Mouse (Mus musculus) left cerebral cortex, postnatal 4 days (tissue): ENCODE data around the gene Slc26a1. TPM values are rescaled to one million over a fixed set of nuclear protein-coding genes. Genes with fewer than 3 reads are reported as not detected.

Experiments used
- DNase-seq: peaks from one replicate; pipeline ENCODE4 v3.0.0-alpha.2; 2022
- intact Hi-C: fragments of 180-260 bp; cut with DNase I; formaldehyde crosslinking; loops from one replicate; pipeline ENCODE4 v1.15.1; 2025
- total RNA-seq, 2 experiments: library from RNA; stranded (reverse); gene quantifications; 2 replicates each; pipeline ENCODE4 v1.2.3; 2021

The Slc26a1 gene
- total RNA-seq, 2 experiments from 2014 or later, result 3.8 to 4.2 TPM

DNA sequence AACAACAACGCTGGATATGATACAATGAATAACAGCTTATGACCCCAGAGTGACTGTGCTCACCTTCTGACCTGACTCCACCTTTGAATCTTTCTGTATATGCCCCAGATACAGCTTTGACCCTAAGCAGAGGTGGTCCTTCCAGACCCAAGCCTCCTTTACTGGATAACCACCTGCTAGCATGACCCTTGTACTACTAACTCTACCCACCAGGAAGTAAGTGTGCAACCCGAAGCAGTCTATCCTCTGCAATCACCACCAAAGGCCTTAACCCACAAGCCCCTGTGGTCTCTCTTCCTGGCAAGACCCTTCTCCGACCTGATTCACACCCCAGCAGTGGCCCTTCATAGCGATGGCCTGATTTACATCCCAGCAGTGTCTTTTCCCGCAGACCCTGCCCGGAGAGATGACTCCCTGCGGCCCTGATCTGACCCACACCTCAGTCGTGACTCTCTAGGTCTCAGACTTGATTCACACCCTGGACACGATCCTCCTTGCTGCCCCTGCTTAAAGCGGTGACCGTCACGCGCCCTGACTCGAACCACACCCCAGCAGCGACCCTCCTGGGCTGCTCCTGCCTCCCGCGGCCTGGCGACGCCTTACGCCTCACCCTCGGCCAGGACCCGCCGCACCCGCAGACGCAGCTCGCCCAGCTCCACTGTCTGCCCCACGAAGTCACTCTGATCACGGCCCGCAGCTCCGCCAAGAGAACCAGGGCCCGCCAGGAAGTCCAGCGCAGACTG lies 46.3 kb downstream of the Slc26a1 start:
- DNase-seq, result no peak
- intact Hi-C loops, result no loop called here

GRCm38 (mm10) chr5:108626050-108626660 lies 49.2 kb downstream of the Slc26a1 start:
- intact Hi-C loops, result no loop called here

GRCm38 (mm10) chr5:108621870-108622269 lies 53.5 kb downstream of the Slc26a1 start:
- DNase-seq, result no peak
- intact Hi-C loops, result no loop called here

More at GRCm38 (mm10) chr5:108626050-108626660, 49.2 kb downstream of the Slc26a1 start:
- DNase-seq, result no peak

Other genes starting within 250 kb of the Slc26a1 start
- gene Atp5k, start 241.1 kb downstream of the Slc26a1 start, total RNA-seq, result 100 to 1,000 TPM; 184 to 214 TPM
- under 1 TPM; 0.20 to 0.32 TPM for gene Mfsd7a, start 226.7 kb downstream of the Slc26a1 start, total RNA-seq
- gene Pcgf3, start 214.3 kb downstream of the Slc26a1 start, total RNA-seq, result 10 to 100 TPM; 82.2 to 94.3 TPM
- gene Cplx1, start 125.5 kb downstream of the Slc26a1 start, total RNA-seq, result 100 to 1,000 TPM; 190 to 193 TPM
- 10 to 100 TPM; 72.0 to 78.4 TPM for gene Gak, start 45.8 kb downstream of the Slc26a1 start, total RNA-seq
- gene Tmem175, start 45.8 kb downstream of the Slc26a1 start, total RNA-seq, result 10 to 100 TPM; 24.3 to 25.3 TPM
- gene Idua, start 15.2 kb downstream of the Slc26a1 start, total RNA-seq, result 1 to 10 TPM; 9.8 to 9.9 TPM
- gene Dgkq, start 5.9 kb downstream of the Slc26a1 start, total RNA-seq, result 10 to 100 TPM; 55.4 to 68.1 TPM
- gene Fgfrl1, start 16.8 kb upstream of the Slc26a1 start, total RNA-seq, result 10 to 100 TPM; 17.3 to 17.6 TPM
- not detected for gene Rnf212, start 99.4 kb upstream of the Slc26a1 start, total RNA-seq
- not detected for gene Tmed11, start 119.8 kb upstream of the Slc26a1 start, total RNA-seq
- gene Vmn2r8, start 133.3 kb upstream of the Slc26a1 start, total RNA-seq, result not detected
- not detected for gene Vmn2r9, start 177.0 kb upstream of the Slc26a1 start, total RNA-seq